Mouse (Mus musculus) midbrain, embryonic 12.5 days (tissue): Measurements from ENCODE around the gene Adipor2. TPM values are rescaled to one million over a fixed set of nuclear protein-coding genes. Genes with fewer than 3 reads are reported as not detected.

Experiments used
- ATAC-seq: fragments of 200-750 bp; cut with Nextera tagmentation; 2 replicates; pipeline ENCODE4 v1.8.0; 2017; ENCODE audit warnings: low read depth, moderate TSS enrichment, moderate library complexity; ENCODE audit not compliant: low FRiP score
- H3K27ac ChIP-seq: fragments of 300-500 bp; sonication (generic); replicated peaks from 2 replicates; pipeline ENCODE4 v1.5.1; 2016; ENCODE audit warnings: mild to moderate bottlenecking
- H3K27me3 ChIP-seq: fragments of 300-500 bp; sonication (generic); 2 replicates; pipeline ENCODE4 v1.6.1; 2016; ENCODE audit warnings: mild to moderate bottlenecking
- H3K36me3 ChIP-seq: fragments of 300-500 bp; sonication (generic); 2 replicates; pipeline ENCODE4 v1.6.1; 2016
- H3K4me1 ChIP-seq: fragments of 300-500 bp; sonication (generic); 2 replicates; pipeline ENCODE4 v1.6.1; 2016
- H3K4me2 ChIP-seq: fragments of 300-500 bp; sonication (generic); replicated peaks from 2 replicates; pipeline ENCODE4 v1.6.1; 2016; ENCODE audit warnings: mild to moderate bottlenecking, moderate library complexity
- H3K4me3 ChIP-seq: fragments of 300-500 bp; sonication (generic); 2 replicates; pipeline ENCODE4 v1.5.1; 2016; ENCODE audit warnings: mild to moderate bottlenecking
- H3K9ac ChIP-seq: fragments of 300-500 bp; sonication (generic); replicated peaks from 2 replicates; pipeline ENCODE4 v1.6.1; 2016; ENCODE audit warnings: mild to moderate bottlenecking, moderate library complexity
- H3K9me3 ChIP-seq: fragments of 300-500 bp; sonication (generic); 2 replicates; pipeline ENCODE4 v1.6.1; 2016; ENCODE audit warnings: mild to moderate bottlenecking
- WGBS: fragments of 180-500 bp; shearing (Covaris S2); methylation state at CpG from one replicate; pipeline ENCODE4 v1.1.7; 2016; 5-methylcytosine and 5-hydroxymethylcytosine counted together
- polyA plus RNA-seq: library from polyadenylated mRNA; unstranded; fragments of >200 nt; fragmentation: Nextera tagmentation; extraction: Ambion mirVana; gene quantifications from 2 replicates; pipeline ENCODE4 v1.2.1, GENCODE M21; 2016

Gene Adipor2
- polyA plus RNA-seq, 1 experiment from 2014 or later = 37.6 TPM

GRCm38 (mm10) chr6:119320481-119320880 is 97.0 kb downstream of the Adipor2 start:
- no peaks in the 10 kb centered on the region for H3K36me3 ChIP-seq
- H3K4me3 ChIP-seq = no peak overlapping the region
- no peak overlapping the region for H3K9ac ChIP-seq
- no peaks in the 10 kb centered on the region for H3K9me3 ChIP-seq
- 46% methylated on average over 16 of the region's 16 CpGs for WGBS
- H3K4me1 ChIP-seq = peaks cover 6% of the 10 kb centered on the region; the same call in 1 of the 2 replicates
- H3K4me2 ChIP-seq = no peak overlapping the region
- H3K27me3 ChIP-seq = peaks cover 19% of the 10 kb centered on the region; the same call in 1 of the 2 replicates
- ATAC-seq = no peak
- H3K27ac ChIP-seq = no peak overlapping the region

DNA sequence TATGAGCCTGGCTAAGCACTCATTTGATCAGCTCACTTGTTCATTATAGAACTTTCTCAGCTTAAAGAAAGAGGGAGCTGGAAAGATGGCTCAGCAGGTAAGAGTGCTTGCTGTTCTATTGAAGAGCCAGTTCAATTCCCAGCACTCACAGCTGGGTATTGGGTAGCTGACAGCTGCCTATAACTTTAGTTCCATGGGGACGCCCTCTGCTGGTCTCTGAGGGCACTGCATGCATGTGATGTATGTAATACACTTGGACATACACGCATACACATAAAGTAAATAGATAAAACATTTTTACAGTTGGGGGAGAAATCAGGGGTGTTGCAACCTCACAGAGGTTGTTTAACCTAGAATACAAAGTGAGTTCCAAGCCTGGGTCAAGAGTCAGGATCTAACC is 98.1 kb downstream of the Adipor2 start:
- Histone ChIP-seq H3K4me2 (no peak overlapping the region), H3K9ac (no peak overlapping the region), H3K9me3 (no peaks in the 10 kb centered on the region), H3K27me3 (peaks cover 24% of the 10 kb centered on the region; the same call in 1 of the 2 replicates), H3K27ac (no peak overlapping the region), H3K4me1 (peaks cover 10% of the 10 kb centered on the region; the same call in 1 of the 2 replicates), H3K4me3 (no peak overlapping the region), H3K36me3 (no peaks in the 10 kb centered on the region)
- ATAC-seq = no peak
- 81% methylated on average over 2 of the region's 2 CpGs for WGBS

DNA sequence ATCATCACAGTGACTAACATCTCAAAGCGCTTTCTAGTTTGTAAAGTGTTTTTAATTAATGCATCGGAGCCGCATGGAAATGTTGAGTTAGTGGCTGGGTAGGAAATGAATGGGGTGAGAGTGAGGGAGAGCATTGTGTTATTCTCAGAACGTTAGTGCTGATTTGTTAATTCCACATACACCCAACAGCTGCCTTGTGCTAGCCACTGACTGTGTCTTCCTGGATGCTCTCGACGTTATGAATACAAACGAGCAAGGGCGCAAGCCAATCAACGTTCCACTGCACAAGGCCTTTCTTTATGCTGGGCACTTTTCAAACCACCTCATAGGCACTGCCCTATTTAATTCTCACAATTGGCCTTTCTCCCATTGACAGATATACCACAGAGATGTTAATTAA is 98.8 kb downstream of the Adipor2 start:
- H3K4me3 ChIP-seq = no peak overlapping the region
- no peaks in the 10 kb centered on the region for H3K36me3 ChIP-seq
- H3K27ac ChIP-seq = no peak overlapping the region
- peaks cover 20% of the 10 kb centered on the region; the same call in 1 of the 2 replicates for H3K27me3 ChIP-seq
- peak; percentile 77 for ATAC-seq
- H3K9ac ChIP-seq = no peak overlapping the region
- 63% methylated on average over 9 of the region's 9 CpGs for WGBS
- no peaks in the 10 kb centered on the region for H3K9me3 ChIP-seq
- peaks cover 14% of the 10 kb centered on the region; the same call in 1 of the 2 replicates for H3K4me1 ChIP-seq
- no peak overlapping the region for H3K4me2 ChIP-seq

GRCm38 (mm10) chr6:119314751-119315476 is 102.6 kb downstream of the Adipor2 start:
- ATAC-seq = no peak
- whole genome bisulfite sequencing = 66% methylated on average over 7 of the region's 7 CpGs

GRCm38 (mm10) chr6:119313588-119314375 is 103.7 kb downstream of the Adipor2 start:
- Histone ChIP-seq H3K27ac (no peak overlapping the region), H3K9ac (no peak overlapping the region), H3K27me3 (0 out of 2 replicates have a peak, but pooled peaks cover 11% of the 10 kb centered on the region), H3K36me3 (no peaks in the 10 kb centered on the region), H3K4me2 (no peak overlapping the region), H3K4me3 (no peak overlapping the region), H3K4me1 (peaks cover 12% of the 10 kb centered on the region; the same call in 1 of the 2 replicates), H3K9me3 (no peaks in the 10 kb centered on the region)
- ATAC-seq = peak; percentile 23; the same call in 1 of the 2 replicates
- 47% methylated on average over 14 of the region's 14 CpGs for WGBS

More at GRCm38 (mm10) chr6:119314751-119315476, 102.6 kb downstream of the Adipor2 start:
- Histone ChIP-seq H3K27me3 (0 out of 2 replicates have a peak, but pooled peaks cover 9% of the 10 kb centered on the region), H3K9me3 (no peaks in the 10 kb centered on the region), H3K9ac (no peak overlapping the region), H3K27ac (no peak overlapping the region), H3K4me2 (no peak overlapping the region), H3K36me3 (no peaks in the 10 kb centered on the region), H3K4me1 (peaks cover 18% of the 10 kb centered on the region; the same call in 1 of the 2 replicates), H3K4me3 (no peak overlapping the region)

DNA sequence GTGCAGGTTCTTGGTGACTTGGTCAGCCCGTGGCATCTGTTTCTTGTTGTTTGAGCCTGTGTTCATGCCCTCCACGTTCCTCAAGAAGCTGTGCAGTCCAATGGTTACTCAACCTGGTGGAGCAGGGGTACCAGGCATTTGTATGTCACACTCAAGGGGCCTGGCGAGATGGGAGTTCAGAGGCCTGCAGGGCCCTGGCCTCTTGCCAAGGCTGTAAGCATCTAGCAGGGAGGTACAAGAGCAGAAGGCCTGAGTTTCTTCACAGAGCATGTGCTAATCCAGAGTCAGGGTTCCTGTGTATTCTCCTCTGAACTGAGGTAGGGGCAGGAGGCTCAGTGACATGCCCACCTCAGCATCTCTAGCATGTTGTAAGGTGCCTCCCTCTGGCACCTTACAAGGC is 104.4 kb downstream of the Adipor2 start:
- H3K27me3 ChIP-seq = 0 out of 2 replicates have a peak, but pooled peaks cover 15% of the 10 kb centered on the region
- WGBS = 75% methylated on average over 3 of the region's 3 CpGs
- no peaks in the 10 kb centered on the region for H3K36me3 ChIP-seq
- no peaks in the 10 kb centered on the region for H3K9me3 ChIP-seq
- no peak overlapping the region for H3K4me2 ChIP-seq
- H3K9ac ChIP-seq = no peak overlapping the region
- H3K27ac ChIP-seq = no peak overlapping the region
- peaks cover 11% of the 10 kb centered on the region; the same call in 1 of the 2 replicates for H3K4me1 ChIP-seq
- no peak for ATAC-seq
- no peak overlapping the region for H3K4me3 ChIP-seq

DNA sequence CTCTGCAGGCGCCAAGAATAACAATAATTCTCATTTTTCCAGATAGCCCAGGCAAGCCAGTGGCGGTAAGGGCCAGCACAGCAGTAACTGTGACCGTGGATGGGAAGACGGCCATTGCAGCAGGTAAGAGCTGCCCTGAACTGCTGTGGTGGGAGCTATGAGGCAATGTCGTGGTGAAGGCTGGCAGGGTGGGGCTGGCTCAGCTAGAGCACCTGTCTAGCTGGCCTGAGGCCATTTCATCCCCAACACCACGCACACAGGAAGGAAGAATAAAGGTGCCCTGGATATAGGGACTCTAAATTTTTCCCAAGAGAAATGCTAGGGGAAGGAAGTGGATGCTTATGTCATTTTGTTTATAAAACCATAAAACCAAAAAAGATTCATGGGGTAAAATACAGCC is 105.1 kb downstream of the Adipor2 start:
- Histone ChIP-seq H3K36me3 (no peaks in the 10 kb centered on the region), H3K4me2 (no peak overlapping the region), H3K4me1 (peaks cover 11% of the 10 kb centered on the region; the same call in 1 of the 2 replicates), H3K9me3 (no peaks in the 10 kb centered on the region), H3K4me3 (no peak overlapping the region), H3K27me3 (0 out of 2 replicates have a peak, but pooled peaks cover 15% of the 10 kb centered on the region), H3K9ac (no peak overlapping the region), H3K27ac (no peak overlapping the region)
- WGBS = 82% methylated on average over 6 of the region's 6 CpGs
- ATAC-seq = no peak

- Histone ChIP-seq H3K4me1 (peaks cover 11% of the 10 kb centered on the region; the same call in 1 of the 2 replicates), H3K27ac (no peak overlapping the region), H3K9ac (no peak overlapping the region), H3K27me3 (0 out of 2 replicates have a peak, but pooled peaks cover 14% of the 10 kb centered on the region), H3K9me3 (no peaks in the 10 kb centered on the region), H3K4me2 (no peak overlapping the region), H3K4me3 (no peak overlapping the region), H3K36me3 (no peaks in the 10 kb centered on the region)
- WGBS = 54% methylated on average over 9 of the region's 9 CpGs
- no peak for ATAC-seq
Observed at GRCm38 (mm10) chr6:119310176-119310575, 107.3 kb downstream of the Adipor2 start.

- 52% methylated on average over 10 of the region's 10 CpGs for whole genome bisulfite sequencing
- Histone ChIP-seq H3K9me3 (no peaks in the 10 kb centered on the region), H3K4me2 (no peak overlapping the region), H3K27ac (no peak overlapping the region), H3K4me3 (no peak overlapping the region), H3K9ac (no peak overlapping the region), H3K27me3 (0 out of 2 replicates have a peak, but pooled peaks cover 7% of the 10 kb centered on the region), H3K36me3 (no peaks in the 10 kb centered on the region), H3K4me1 (no peaks in the 10 kb centered on the region; the same call in 1 of the 2 replicates)
- ATAC-seq = no peak
Observed at GRCm38 (mm10) chr6:119307867-119308413, 109.6 kb downstream of the Adipor2 start.

DNA sequence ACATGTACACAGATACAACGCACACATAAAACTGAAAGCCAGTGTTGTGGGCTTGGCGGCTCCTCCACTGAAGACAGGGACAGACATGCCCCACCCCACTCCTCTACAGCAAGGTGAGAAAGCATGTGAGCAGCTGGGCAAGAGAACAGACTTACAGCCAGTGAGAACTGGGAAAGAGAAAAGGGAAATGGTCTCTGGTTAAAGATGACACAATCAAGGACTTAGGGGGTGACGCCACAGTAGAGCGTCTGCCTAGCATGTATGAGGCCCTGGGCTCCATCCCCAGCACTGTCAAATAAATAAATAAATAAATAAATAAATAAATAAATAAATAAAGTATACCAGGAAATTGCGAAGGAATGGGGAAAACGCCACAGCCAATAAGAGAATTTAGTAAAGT is 114.2 kb downstream of the Adipor2 start:
- Histone ChIP-seq H3K9ac (no peak overlapping the region), H3K27me3 (no peaks in the 10 kb centered on the region), H3K4me3 (no peak overlapping the region), H3K27ac (no peak overlapping the region), H3K4me2 (no peak overlapping the region), H3K4me1 (no peaks in the 10 kb centered on the region; the same call in 1 of the 2 replicates), H3K36me3 (no peaks in the 10 kb centered on the region), H3K9me3 (no peaks in the 10 kb centered on the region)
- no peak for ATAC-seq
- 92% methylated on average over 6 of the region's 6 CpGs for WGBS
